Mouse (Mus musculus): ENCODE measurements around the gene Znfx1.

- TF ChIP-seq CTCF (IDR thresholded peaks at IDR 0.05; ENCODE audit: control insufficient read depth, insufficient read depth, insufficient read length), result peak; percentile 17
- no peak for TF ChIP-seq MYOD1 (IDR thresholded peaks at IDR 0.05; ENCODE audit: control insufficient read depth, insufficient read length, low read depth)
- TF ChIP-seq MAX (IDR thresholded peaks at IDR 0.05), result no peak
- TF ChIP-seq USF1 (IDR thresholded peaks at IDR 0.05; ENCODE audit: low read depth), result no peak
These were observed 58.5 kb downstream of the Znfx1 start for GRCm38 (mm10) chr2:167004099-167004854.

Measured in C2C12 (cell line).